8 mouse cellular contexts compared by ENCODE assay signal in genomic region chr7:80889021-80889511, GRCm38 (mm10). TPM values are rescaled to one million over a fixed set of nuclear protein-coding genes. Genes with fewer than 3 reads are reported as not detected.
DNase-seq lines count a peak whose midpoint lies in the region; ATAC-seq and TF ChIP-seq lines count a peak whose summit lies in the region.

No protein-coding gene starts in this region.

- WGBS in heart, embryonic 11.5 days (ENCODE audit: insufficient replicate concordance): 44% methylated on average over 9 of the region's 9 CpGs
- 48% methylated on average over 9 of the region's 9 CpGs for WGBS in kidney, adult 2 months
- WGBS in liver, embryonic 16.5 days (ENCODE audit: insufficient replicate concordance): 47% methylated on average over 9 of the region's 9 CpGs

- DNase-seq in layer of hippocampus, adult 2 months (ENCODE audit: low spot score in 2 of 2): peak; percentile 61 to 65
- DNase-seq in layer of hippocampus, adult 8-10 months (ENCODE audit: low spot score in 2 of 2): no peak
- peak; percentile 32 for DNase-seq in embryo, embryonic 11.5 days (ENCODE audit: low read depth, low spot score)
- peak; percentile 60 for DNase-seq in kidney, adult 2 months
- DNase-seq in retina, postnatal 1 day: peak; percentile 87
- DNase-seq in cerebellum, adult 11-12 months: no peak

- no peak for TF ChIP-seq CTCF in layer of hippocampus, adult 2 months (conservative IDR thresholded peaks at IDR 0.05)
- no peak for TF ChIP-seq CTCF in kidney, adult 2 months (conservative IDR thresholded peaks at IDR 0.05; ENCODE audit: insufficient read depth, insufficient read length, low read depth, low read length)

- peaks cover 14% of the 10 kb centered on the region for H3K36me3 ChIP-seq in heart, embryonic 11.5 days (ENCODE audit: control insufficient read depth, insufficient read depth, low read length)
- no peaks in the 10 kb centered on the region; the same call in 1 of the 2 replicates for H3K36me3 ChIP-seq in kidney, adult 2 months (ENCODE audit: control insufficient read depth, insufficient read depth, low read length)
- H3K36me3 ChIP-seq in liver, embryonic 16.5 days (ENCODE audit: control insufficient read depth, insufficient read depth): peaks cover 22% of the 10 kb centered on the region

- H3K4me2 ChIP-seq in heart, embryonic 11.5 days: no peak overlapping the region
- no peak overlapping the region for H3K4me2 ChIP-seq in liver, embryonic 16.5 days (ENCODE audit: low read depth, low read length)

- ATAC-seq in heart, embryonic 11.5 days (replicated peaks; ENCODE audit: insufficient number of reproducible peaks, low FRiP score, low TSS enrichment): peak; percentile 63
- ATAC-seq in liver, embryonic 16.5 days (ENCODE audit: low read depth): peak; percentile 40

- H3K4me1 ChIP-seq in heart, embryonic 11.5 days (ENCODE audit: control insufficient read depth, insufficient read depth, low read length): peaks cover 11% of the 10 kb centered on the region
- H3K4me1 ChIP-seq in kidney, adult 2 months (ENCODE audit: control insufficient read depth, insufficient read depth, low read length): peaks cover 4% of the 10 kb centered on the region; the same call in 1 of the 2 replicates
- H3K4me1 ChIP-seq in liver, embryonic 16.5 days (ENCODE audit: control insufficient read depth, low read depth, low read length): peaks cover 7% of the 10 kb centered on the region

- H3K4me3 ChIP-seq in layer of hippocampus, adult 2 months: no peak overlapping the region
- no peak overlapping the region for H3K4me3 ChIP-seq in heart, embryonic 11.5 days (ENCODE audit: low read depth, low read length)
- H3K4me3 ChIP-seq in kidney, adult 2 months (ENCODE audit: insufficient read depth, low read depth, low read length): no peak overlapping the region
- H3K4me3 ChIP-seq in liver, embryonic 16.5 days (ENCODE audit: low read depth, low read length): no peak overlapping the region

- H3K9me3 ChIP-seq in heart, embryonic 11.5 days (replicated peaks; ENCODE audit: control insufficient read depth, low read length): no peaks in the 10 kb centered on the region
- no peaks in the 10 kb centered on the region for H3K9me3 ChIP-seq in liver, embryonic 16.5 days (replicated peaks; ENCODE audit: control insufficient read depth, low read length)

- TF ChIP-seq POLR2A in kidney, adult 2 months (IDR thresholded peaks at IDR 0.05; ENCODE audit: low read depth, low read length): no peak

- H3K9ac ChIP-seq in heart, embryonic 11.5 days (ENCODE audit: low read depth, low read length): peak overlapping the region; percentile 11; the same call in 1 of the 2 replicates
- H3K9ac ChIP-seq in liver, embryonic 16.5 days (ENCODE audit: low read depth, low read length): no peak overlapping the region

- H3K27ac ChIP-seq in layer of hippocampus, adult 2 months: peak overlapping the region; percentile 81
- H3K27ac ChIP-seq in heart, embryonic 11.5 days (ENCODE audit: low read depth, low read length): peak overlapping the region; percentile 46
- peak overlapping the region; percentile 59; the same call in 1 of the 2 replicates for H3K27ac ChIP-seq in kidney, adult 2 months (ENCODE audit: insufficient read depth, low read depth, low read length)
- no peak overlapping the region for H3K27ac ChIP-seq in liver, embryonic 16.5 days (ENCODE audit: low read length)

- no peaks in the 10 kb centered on the region for H3K27me3 ChIP-seq in heart, embryonic 11.5 days (ENCODE audit: control insufficient read depth, insufficient read depth, low read length)
- no peaks in the 10 kb centered on the region for H3K27me3 ChIP-seq in kidney, adult 2 months (replicated peaks; ENCODE audit: control insufficient read depth, insufficient read depth, low read length)
- H3K27me3 ChIP-seq in liver, embryonic 16.5 days (ENCODE audit: control insufficient read depth, insufficient read depth, low read depth, low read length): no peaks in the 10 kb centered on the region

RNA-seq across cellular contexts. Expression of gene Wdr73, which starts 12.0 kb away (rescaled TPM):
- 10 to 100 TPM; 31.2 to 33.3 TPM for total RNA-seq in layer of hippocampus, adult 2 months (2021)
- 10 to 100 TPM; 26.9 to 36.3 (median 30.5) TPM for total RNA-seq in layer of hippocampus, adult 8-10 months (2022)
- 21.6 and 24.2 TPM in 2 replicates for polyA plus RNA-seq in heart, embryonic 11.5 days (2014; fragmentation: Nextera tagmentation; extraction: Ambion mirVana)
- polyA plus RNA-seq in kidney, adult 2 months (2012; rRNA removed): 15.4 and 16.1 TPM in 2 replicates
- 10.8 and 12.1 TPM in 2 replicates for polyA plus RNA-seq in liver, embryonic 16.5 days (2015; fragmentation: Nextera tagmentation; extraction: Ambion mirVana)

RNA-seq across cellular contexts. Expression of gene Nmb, which starts 15.8 kb away (rescaled TPM):
- 10 to 100 TPM; 10.7 to 13.7 TPM for total RNA-seq in layer of hippocampus, adult 2 months (2021)
- 10 to 100 TPM in 1 of 4 experiments, 1 to 10 TPM in 3; 8.3 to 12.2 (median 9.2) TPM for total RNA-seq in layer of hippocampus, adult 8-10 months (2022)
- polyA plus RNA-seq in heart, embryonic 11.5 days (2014; fragmentation: Nextera tagmentation; extraction: Ambion mirVana): 4.7 and 4.9 TPM in 2 replicates
- 4.6 and 5.0 TPM in 2 replicates for polyA plus RNA-seq in kidney, adult 2 months (2012; rRNA removed)
- 1.2 and 1.6 TPM in 2 replicates for polyA plus RNA-seq in liver, embryonic 16.5 days (2015; fragmentation: Nextera tagmentation; extraction: Ambion mirVana)

RNA-seq across cellular contexts. Expression of gene Zscan2, which starts 28.3 kb away (rescaled TPM):
- total RNA-seq in layer of hippocampus, adult 2 months (2021): 10 to 100 TPM; 15.1 to 17.4 TPM
- total RNA-seq in layer of hippocampus, adult 8-10 months (2022): 10 to 100 TPM; 11.8 to 15.0 (median 13.5) TPM
- polyA plus RNA-seq in heart, embryonic 11.5 days (2014; fragmentation: Nextera tagmentation; extraction: Ambion mirVana): 1.8 and 2.3 TPM in 2 replicates
- polyA plus RNA-seq in kidney, adult 2 months (2012; rRNA removed): 5.2 and 5.4 TPM in 2 replicates
- 0.30 and 0.36 TPM in 2 replicates for polyA plus RNA-seq in liver, embryonic 16.5 days (2015; fragmentation: Nextera tagmentation; extraction: Ambion mirVana)

RNA-seq across cellular contexts. Expression of gene Sec11a, which starts 58.5 kb away (rescaled TPM):
- total RNA-seq in layer of hippocampus, adult 2 months (2021): 10 to 100 TPM; 54.2 to 56.2 TPM
- total RNA-seq in layer of hippocampus, adult 8-10 months (2022): 10 to 100 TPM; 50.9 to 60.0 (median 55.3) TPM
- polyA plus RNA-seq in heart, embryonic 11.5 days (2014; fragmentation: Nextera tagmentation; extraction: Ambion mirVana): 135 and 186 TPM in 2 replicates
- polyA plus RNA-seq in kidney, adult 2 months (2012; rRNA removed): 64.0 and 93.1 TPM in 2 replicates
- 98.7 and 99.0 TPM in 2 replicates for polyA plus RNA-seq in liver, embryonic 16.5 days (2015; fragmentation: Nextera tagmentation; extraction: Ambion mirVana)

Comparison
In these comparisons a context has a peak if more than half of its experiments do, and no peak if none do; other contexts are left out.
1. DNase-seq: peak in layer of hippocampus, adult 2 months (2 of 2), embryo, embryonic 11.5 days (single experiment), kidney, adult 2 months (single experiment) and retina, postnatal 1 day (single experiment); none in layer of hippocampus, adult 8-10 months (0 of 2) and cerebellum, adult 11-12 months (single experiment).